1 mouse cellular context compared by ENCODE assay signal in the genomic region with DNA sequence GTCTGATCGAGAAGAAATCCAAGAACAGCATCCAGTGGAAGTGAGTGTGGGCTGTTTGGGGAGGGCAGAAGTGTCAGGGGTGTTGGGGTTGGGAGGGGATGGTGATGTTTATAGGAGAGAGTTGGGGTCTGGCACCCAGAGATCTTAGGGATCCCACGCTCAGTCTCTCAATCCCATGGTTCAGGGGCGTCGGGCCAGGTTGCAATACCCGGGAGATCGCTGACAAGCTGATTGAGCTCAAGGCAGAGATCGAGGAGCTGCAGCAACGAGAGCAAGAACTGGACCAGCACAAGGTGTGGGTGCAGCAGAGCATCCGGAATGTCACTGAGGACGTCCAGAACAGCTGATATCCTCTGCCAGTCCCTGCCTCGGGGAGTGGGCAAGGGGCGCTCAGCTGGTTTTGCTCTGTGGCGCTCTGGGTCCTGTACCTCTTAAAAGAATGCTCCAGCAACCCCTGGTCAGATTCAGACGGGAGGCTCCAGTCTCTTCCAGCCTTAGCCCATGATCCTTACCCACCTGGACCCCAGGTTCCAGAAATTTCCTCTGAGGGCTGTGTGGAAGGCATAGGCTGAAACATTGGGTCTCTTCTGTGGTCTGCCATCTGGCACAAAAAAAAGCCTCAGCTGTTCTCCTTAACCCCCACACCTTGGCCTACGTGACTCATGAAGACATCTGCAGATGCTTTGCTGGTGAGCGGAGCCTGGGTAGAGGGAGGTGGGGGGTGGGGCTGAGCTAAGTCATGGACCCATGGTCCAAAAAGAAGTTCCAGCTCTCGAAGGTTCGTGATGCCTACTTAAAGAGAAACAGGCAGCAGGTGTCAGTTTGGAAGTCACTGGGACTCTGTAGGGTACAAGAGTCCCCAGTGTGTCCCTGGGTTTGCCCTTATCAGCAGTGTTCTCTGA.
A peak's percentile ranks its signal among the peaks of the same experiment; 100 is the strongest.
TF ChIP-seq lines count a peak whose summit lies in the region.

No protein-coding gene starts in this region.

TF ChIP-seq in MEL, 35 proteins besides CTCF, POLR2A, EP300 and RAD21:
- TF ChIP-seq TBP (IDR thresholded peaks at IDR 0.05; ENCODE audit: low read depth, low read length): no peak
- peak; percentile 61; the same call in 1 of the 2 replicates for TF ChIP-seq MXI1 (IDR thresholded peaks at IDR 0.05; ENCODE audit: low read depth, low read length)
- TF ChIP-seq MAX (IDR thresholded peaks at IDR 0.05; ENCODE audit: low read length): peak; percentile 36; the same call in 1 of the 2 replicates
- TF ChIP-seq ETS1 (IDR thresholded peaks at IDR 0.05; ENCODE audit: low read depth, low read length): no peak; the same call in 1 of the 2 replicates
- TF ChIP-seq RCOR1 (IDR thresholded peaks at IDR 0.05; ENCODE audit: low read depth, low read length): no peak
- TF ChIP-seq E2F4 (IDR thresholded peaks at IDR 0.05; ENCODE audit: borderline replicate concordance, low read depth, low read length): no peak
TF ChIP-seq in MEL: peak in this region for 2.
